Mouse (Mus musculus) kidney, adult 2 months (tissue): Measurements from ENCODE around the gene Mt2. TPM values are rescaled to one million over a fixed set of nuclear protein-coding genes. Genes with fewer than 3 reads are reported as not detected.
A peak's percentile ranks its signal among the peaks of the same experiment; 100 is the strongest.

ENCODE experiments used
- DNase-seq: peaks from one replicate; pipeline ENCODE4 v3.0.0; 2021
- H3K27ac ChIP-seq: fragments of 200-500 bp; 2 replicates; pipeline ENCODE4 v1.5.1; 2012; ENCODE audit warnings: low read depth, low read length, control low read depth, inconsistent platforms; ENCODE audit not compliant: insufficient read depth
- H3K27me3 ChIP-seq: fragments of 200-500 bp; replicated peaks from 2 replicates; pipeline ENCODE4 v1.6.1; 2012; ENCODE audit warnings: mild to moderate bottlenecking, moderate library complexity, low read length, inconsistent platforms; ENCODE audit not compliant: control insufficient read depth, insufficient read depth
- H3K36me3 ChIP-seq: fragments of 200-500 bp; 2 replicates; pipeline ENCODE4 v1.6.1; 2012; ENCODE audit warnings: mild to moderate bottlenecking, moderate library complexity, low read length, inconsistent platforms; ENCODE audit not compliant: control insufficient read depth, insufficient read depth
- H3K4me1 ChIP-seq: fragments of 200-500 bp; 2 replicates; pipeline ENCODE4 v1.6.1; 2011; ENCODE audit warnings: low read length; ENCODE audit not compliant: control insufficient read depth, insufficient read depth
- H3K4me3 ChIP-seq: fragments of 200-500 bp; 2 replicates; pipeline ENCODE4 v1.5.1; 2011; ENCODE audit warnings: mild to moderate bottlenecking, low read depth, low read length, control low read depth; ENCODE audit not compliant: insufficient read depth
- CTCF ChIP-seq: fragments of 200-500 bp; conservative IDR thresholded peaks from 2 replicates; pipeline ENCODE4 v1.5.1; 2011; ENCODE audit warnings: low read depth, mild to moderate bottlenecking, control low read depth, low read length, moderate library complexity, mixed read lengths; ENCODE audit not compliant: insufficient read depth, insufficient read length
- POLR2A ChIP-seq: fragments of 200-500 bp; IDR thresholded peaks from one replicate; pipeline ENCODE4 v1.6.1; 2011; ENCODE audit warnings: low read depth, low read length, control low read depth
- WGBS: fragments of 180-500 bp; shearing (Covaris S2); methylation state at CpG from one replicate; pipeline ENCODE4 v1.1.7; 2018; 5-methylcytosine and 5-hydroxymethylcytosine counted together
- polyA plus RNA-seq: library from polyadenylated mRNA; depleted of rRNA; stranded (reverse); fragments of >200 nt; gene quantifications from 2 replicates; pipeline ENCODE4 v1.2.3, GENCODE M21; 2012

The Mt2 gene
- polyA plus RNA-seq, 1 experiment = 80.2 TPM

DNA sequence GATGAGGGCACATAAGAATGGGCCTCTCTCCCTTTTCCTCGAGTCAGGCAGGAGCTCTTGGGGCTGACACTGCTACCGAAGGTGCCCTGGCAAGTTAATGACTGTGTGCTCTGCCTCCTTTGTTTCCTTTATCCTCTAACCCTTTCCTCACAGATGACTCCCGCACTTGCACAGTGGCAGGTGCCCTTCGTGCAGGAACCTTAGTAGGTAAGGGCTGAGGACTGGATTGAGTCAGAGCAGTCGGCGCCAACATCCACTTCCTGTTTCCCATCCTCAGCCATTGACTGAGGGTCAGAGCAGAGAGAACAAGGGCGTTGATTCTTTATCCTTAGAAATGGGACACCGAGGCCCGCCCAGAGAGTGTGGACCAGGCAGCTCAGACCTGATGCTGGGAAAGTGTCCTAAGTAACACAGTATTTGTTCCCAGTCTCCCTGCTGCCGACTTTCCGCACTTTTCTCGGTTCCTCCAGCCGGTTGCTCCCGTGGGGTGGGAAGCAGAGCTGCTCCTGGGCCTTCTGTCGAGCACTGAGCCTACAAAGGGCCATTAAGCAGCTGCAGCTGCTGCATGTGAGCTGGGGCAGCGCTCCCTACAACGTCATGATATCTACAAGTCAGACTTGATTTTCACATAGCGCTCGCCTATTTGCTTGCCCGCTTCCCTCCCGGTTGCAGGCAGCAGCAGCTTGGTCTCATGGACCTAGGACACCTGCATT lies 15.0 kb downstream of the Mt2 start:
- Histone ChIP-seq H3K4me1 (no peaks in the 10 kb centered on the region; the same call in 1 of the 2 replicates), H3K27ac (no peak overlapping the region)
- WGBS = 65% methylated on average over 21 of the region's 21 CpGs

DNA sequence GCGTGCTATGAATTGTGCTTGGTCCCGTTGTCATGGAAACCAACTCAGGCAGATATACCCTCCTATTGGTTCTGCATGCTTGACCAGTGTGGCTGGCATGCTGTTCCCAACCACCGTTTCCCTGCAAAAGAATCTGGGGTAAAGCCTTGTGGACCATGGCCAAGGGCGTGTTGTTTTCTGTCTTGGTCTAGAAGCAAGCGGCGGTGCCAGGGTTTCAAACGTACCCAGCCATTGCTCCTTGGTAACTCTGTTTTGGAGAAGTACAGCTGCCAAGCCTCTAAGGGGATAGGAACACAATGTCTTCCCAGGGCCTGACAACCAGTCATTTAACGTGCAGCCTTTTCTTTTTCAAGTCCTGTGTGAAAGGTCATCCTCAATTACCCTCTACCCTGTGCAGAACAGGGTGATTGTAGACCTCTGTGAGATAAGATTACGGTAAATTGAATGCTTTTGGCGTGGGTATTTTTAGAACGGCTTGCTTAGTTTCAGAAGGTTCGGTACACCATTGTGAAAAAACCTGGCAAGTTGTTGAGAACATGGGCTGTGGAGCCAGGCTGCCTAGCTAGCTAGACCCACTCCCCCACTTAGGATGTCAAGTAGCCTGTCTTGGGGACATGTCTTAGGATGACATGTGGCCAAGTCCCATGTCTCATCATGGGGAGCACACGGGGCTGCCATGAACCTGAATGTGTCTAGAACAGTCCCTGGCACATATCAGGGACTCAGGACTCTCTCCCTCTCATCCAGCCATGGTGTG lies 17.0 kb downstream of the Mt2 start:
- no peaks in the 10 kb centered on the region for H3K4me1 ChIP-seq
- H3K4me3 ChIP-seq = no peak overlapping the region
- TF ChIP-seq POLR2A (no peak), CTCF (no peak)
- WGBS = 63% methylated on average over 13 of the region's 13 CpGs
- peak; percentile 37 for DNase-seq
- H3K27me3 ChIP-seq = no peaks in the 10 kb centered on the region
- H3K36me3 ChIP-seq = no peaks in the 10 kb centered on the region
- H3K27ac ChIP-seq = no peak overlapping the region

More for the DNA sequence above, 15.0 kb downstream of the Mt2 start:
- TF ChIP-seq POLR2A = no peak
- no peak for TF ChIP-seq CTCF
- Histone ChIP-seq H3K36me3 (no peaks in the 10 kb centered on the region), H3K27me3 (no peaks in the 10 kb centered on the region), H3K4me3 (no peak overlapping the region)
- no peak for DNase-seq

DNA sequence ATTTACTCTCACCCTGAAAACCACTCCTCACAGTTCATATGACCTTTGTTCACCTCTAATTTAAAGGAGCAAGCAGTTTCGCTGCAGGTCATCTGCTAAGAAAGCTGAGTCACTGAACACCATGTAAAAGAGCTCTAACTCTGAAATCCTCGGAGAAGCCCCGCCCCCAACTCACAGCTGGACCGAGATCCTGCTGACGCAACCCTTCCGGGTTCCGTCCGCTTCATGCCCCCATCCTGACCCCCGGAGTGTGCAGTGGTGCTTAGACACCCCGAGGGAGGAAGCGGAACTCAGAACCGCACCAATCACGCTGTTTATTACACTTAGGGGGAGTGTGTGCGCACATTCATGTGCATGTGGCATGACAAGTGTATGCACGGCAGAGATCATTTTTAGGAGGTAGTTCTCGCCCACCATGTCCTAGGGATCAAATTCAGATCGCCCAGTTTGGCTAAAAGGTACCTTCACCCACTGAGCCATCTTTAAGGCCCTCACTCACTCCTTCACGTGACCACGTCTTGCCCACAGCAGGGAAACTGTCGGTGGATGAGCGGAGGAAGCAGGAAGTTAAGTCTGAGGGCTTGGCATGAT lies 18.7 kb downstream of the Mt2 start:
- DNase-seq = peak; percentile 89
- peak overlapping the region; percentile 2; the same call in 1 of the 2 replicates for H3K4me3 ChIP-seq

DNA sequence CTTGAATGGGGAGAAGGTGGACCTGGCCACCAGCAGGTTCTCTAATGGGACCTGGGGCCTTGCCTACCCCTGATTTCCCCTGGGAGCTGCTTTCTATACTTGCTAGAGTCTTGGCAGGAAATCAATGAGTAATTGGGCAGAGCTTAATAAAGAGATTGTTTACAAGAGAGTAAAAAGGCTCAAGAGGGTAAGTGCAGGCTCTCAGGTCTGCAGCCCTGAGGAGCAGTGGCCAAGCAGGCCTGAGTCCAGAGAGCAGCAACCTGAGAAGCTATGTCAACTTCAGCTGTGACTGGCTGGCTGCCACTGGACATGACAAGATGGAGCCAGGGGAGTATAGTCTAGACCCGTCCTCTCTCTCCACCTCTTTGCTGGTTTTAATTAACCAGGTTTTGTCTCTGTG lies 20.5 kb downstream of the Mt2 start:
- Histone ChIP-seq H3K27ac (no peak overlapping the region), H3K4me1 (no peaks in the 10 kb centered on the region), H3K36me3 (no peaks in the 10 kb centered on the region), H3K27me3 (no peaks in the 10 kb centered on the region), H3K4me3 (no peak overlapping the region)
- WGBS = 55% methylated on average over 1 of the region's 1 CpGs
- DNase-seq = peak; percentile 18
- TF ChIP-seq POLR2A (no peak), CTCF (no peak)

More for the DNA sequence above, 18.7 kb downstream of the Mt2 start:
- TF ChIP-seq CTCF (no peak), POLR2A (no peak)
- Histone ChIP-seq H3K27ac (no peak overlapping the region), H3K27me3 (no peaks in the 10 kb centered on the region), H3K4me1 (no peaks in the 10 kb centered on the region), H3K36me3 (no peaks in the 10 kb centered on the region)
- 19% methylated on average over 21 of the region's 21 CpGs for WGBS

DNA sequence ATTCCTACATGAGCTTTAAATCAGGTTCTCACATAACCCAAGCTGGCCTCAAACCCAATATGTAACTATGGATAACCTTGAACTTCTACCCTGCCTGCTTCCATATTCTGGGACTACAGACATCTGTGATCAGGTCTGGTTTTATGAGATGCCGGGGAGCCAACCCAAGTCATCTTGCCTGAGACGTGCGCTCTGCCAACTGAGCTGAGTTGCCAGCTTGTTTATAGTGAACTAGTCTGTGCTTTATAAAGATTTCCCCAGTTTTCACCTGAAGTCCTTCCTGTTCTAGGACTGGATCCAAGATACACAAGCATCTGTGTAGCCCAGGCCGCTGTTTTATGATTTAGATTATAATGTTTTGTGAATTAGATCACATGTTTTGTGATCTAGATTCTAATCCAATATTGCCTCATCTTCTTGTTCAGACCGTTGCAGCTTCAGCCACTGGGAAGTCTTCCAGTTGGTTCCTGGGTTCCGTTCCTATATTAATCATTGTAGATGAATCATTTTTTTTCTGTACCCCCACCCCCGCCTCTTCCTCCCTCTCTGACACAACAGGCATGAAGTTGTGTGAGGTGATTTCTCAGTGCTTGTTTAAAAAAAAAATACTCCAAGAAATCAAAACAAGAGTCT lies 22.2 kb downstream of the Mt2 start:
- Histone ChIP-seq H3K36me3 (no peaks in the 10 kb centered on the region), H3K27me3 (no peaks in the 10 kb centered on the region), H3K4me1 (no peaks in the 10 kb centered on the region), H3K4me3 (no peak overlapping the region), H3K27ac (no peak overlapping the region)
- TF ChIP-seq POLR2A (no peak), CTCF (no peak)
- WGBS = 73% methylated on average over 7 of the region's 7 CpGs
- DNase-seq = no peak

DNA sequence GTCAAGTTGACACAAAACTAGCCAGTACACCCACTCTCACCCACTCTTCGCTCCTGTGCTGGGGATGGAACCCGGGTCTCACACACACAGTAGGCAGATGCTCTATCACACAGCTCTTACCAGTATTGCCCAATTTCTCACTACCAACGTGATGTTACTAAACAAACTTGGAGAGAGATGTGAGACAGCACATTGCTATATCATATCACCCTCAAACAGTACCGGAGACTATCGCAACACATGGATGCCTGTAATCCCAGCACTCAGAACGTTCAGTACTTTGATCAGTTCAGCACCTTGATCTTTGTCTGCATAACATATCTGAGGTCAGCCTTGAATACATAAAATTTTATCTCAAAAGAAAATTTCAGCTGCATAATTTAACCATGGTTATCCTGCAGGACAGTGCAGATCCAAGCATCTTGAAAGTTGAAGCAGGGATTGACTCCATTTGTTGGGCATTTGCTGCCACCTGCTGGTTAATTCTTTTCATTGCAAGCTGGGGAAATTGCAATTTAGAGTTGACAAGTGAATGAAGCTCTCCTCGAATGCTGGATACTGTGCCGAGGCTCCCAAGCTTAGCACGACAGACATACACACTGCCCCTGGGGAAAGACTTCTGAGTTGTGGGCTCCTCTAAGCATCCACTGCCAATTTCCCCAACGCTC lies 26.9 kb downstream of the Mt2 start:
- DNase-seq = peak; percentile 72
- Histone ChIP-seq H3K27me3 (no peaks in the 10 kb centered on the region), H3K4me1 (no peaks in the 10 kb centered on the region), H3K27ac (no peak overlapping the region), H3K4me3 (no peak overlapping the region), H3K36me3 (no peaks in the 10 kb centered on the region)
- WGBS = 45% methylated on average over 10 of the region's 10 CpGs
- TF ChIP-seq POLR2A (no peak), CTCF (peak; percentile 62)
